Mouse (Mus musculus): ENCODE results near the gene Dmp1.

Dmp1 gene

GRCm38 (mm10) chr5:104261908-104262461 lies 59.6 kb downstream of the Dmp1 start:
- in situ Hi-C loops (cut with MboI, MseI): no loop called here

GRCm38 (mm10) chr5:104263014-104263776 lies 60.8 kb downstream of the Dmp1 start:
- in situ Hi-C loops (cut with MboI, MseI): no loop called here
